Mouse (Mus musculus): Measurements from ENCODE around the gene Ralgps1.

- TF ChIP-seq POLR2A (IDR thresholded peaks at IDR 0.05; ENCODE audit: borderline replicate concordance, extremely low read depth, insufficient read depth, insufficient read length, poor library complexity, severe bottlenecking) (no peak), CTCF (IDR thresholded peaks at IDR 0.05; ENCODE audit: borderline replicate concordance, extremely low read depth, insufficient read depth, insufficient read length) (no peak)
Measured at GRCm38 (mm10) chr2:33253572-33254190, 117.6 kb downstream of the Ralgps1 start.
